Mouse (Mus musculus) common myeloid progenitor, adult 5-6 weeks (primary cell): ENCODE results near the gene Dyx1c1. TPM values are rescaled to one million over a fixed set of nuclear protein-coding genes. Genes with fewer than 3 reads are reported as not detected.

ENCODE experiments used
- ATAC-seq: replicated peaks from 2 replicates; pipeline ENCODE4 v1.8.0; 2016; ENCODE audit warnings: low read depth, mild to moderate bottlenecking, moderate TSS enrichment, inconsistent platforms; ENCODE audit not compliant: poor library complexity, severe bottlenecking
- total RNA-seq: library from RNA; stranded (forward); fragments of 200-1000, 187-1606 nt; gene quantifications from 2 replicates; pipeline ENCODE4 v1.2.3, GENCODE M21; 2017

The Dyx1c1 gene
- total RNA-seq, 1 experiment from 2014 or later, result 0.55 TPM

DNA sequence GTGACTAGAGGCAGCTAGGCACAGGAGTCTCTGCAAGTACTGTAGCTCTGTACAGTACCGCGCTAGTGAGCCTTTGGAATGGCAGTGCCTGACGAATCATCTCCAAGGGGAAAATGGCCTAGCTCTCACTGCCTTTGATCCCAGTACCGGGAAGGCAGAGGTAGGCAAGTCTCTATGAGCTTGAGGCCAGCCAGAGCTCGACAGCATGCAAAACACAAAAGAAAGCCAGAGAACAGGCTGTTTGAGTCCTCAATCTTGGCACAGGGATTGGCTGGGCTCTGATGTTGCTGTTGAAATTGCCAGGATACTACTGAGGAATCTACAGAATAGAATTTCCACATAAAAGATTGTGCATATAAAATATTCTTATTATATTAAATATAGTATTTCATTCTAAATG lies 13.8 kb downstream of the Dyx1c1 start:
- no peak for ATAC-seq

DNA sequence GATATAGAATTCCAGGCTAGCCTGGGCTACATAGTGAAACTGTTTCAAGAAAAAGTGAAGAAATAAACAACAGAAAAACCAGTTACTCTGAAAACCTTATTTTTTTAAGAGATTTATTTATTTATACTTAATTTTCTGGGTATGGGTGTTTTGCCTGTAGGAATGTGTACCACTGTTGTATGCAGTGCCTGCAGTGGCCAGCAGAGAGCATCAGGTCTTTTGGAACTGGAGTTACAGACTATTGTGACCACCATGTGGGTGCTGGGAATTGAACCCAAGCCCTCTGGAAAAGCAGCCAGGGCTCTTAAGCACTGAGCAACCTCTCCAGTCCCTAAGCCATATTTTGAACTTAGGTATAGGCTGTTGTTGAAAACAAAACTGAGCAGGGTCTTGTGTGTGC lies 14.4 kb downstream of the Dyx1c1 start:
- ATAC-seq, result no peak

- ATAC-seq, result peak; percentile 60; the same call in 1 of the 2 replicates
Measured at GRCm38 (mm10) chr9:72974734-72975133, 16.1 kb downstream of the Dyx1c1 start.

GRCm38 (mm10) chr9:72975242-72975641 lies 16.7 kb downstream of the Dyx1c1 start:
- no peak for ATAC-seq

- ATAC-seq, result no peak
Measured at GRCm38 (mm10) chr9:72983066-72983465, 24.5 kb downstream of the Dyx1c1 start.

GRCm38 (mm10) chr9:72985250-72986220 lies 26.9 kb downstream of the Dyx1c1 start, which contains the start of the genes Ccpg1os and Ccpg1:
Gene Ccpg1os (minus strand): TSS chr9:72985382.
Gene Ccpg1 (plus strand): TSS chr9:72985429.
- peak; percentile 99 for ATAC-seq

DNA sequence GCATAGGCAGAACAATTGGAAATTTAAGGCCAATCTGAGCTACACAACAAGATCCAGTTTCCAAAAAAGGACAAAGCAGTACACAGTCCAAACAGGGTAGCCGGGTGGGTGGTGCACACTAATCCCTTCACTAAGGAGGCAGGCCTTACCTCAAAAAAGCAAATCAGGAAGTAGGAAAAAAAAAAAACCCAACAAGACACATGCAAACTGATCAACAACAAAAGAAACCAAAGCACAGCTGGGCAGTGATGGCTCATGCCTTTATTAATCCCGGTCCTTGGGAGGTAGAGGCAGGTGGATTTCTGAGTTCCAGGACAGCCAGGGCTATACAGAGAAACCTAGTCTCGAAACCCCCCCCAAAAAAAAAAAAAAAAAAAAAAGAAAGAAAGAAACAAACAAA lies 29.1 kb downstream of the Dyx1c1 start:
- no peak for ATAC-seq

DNA sequence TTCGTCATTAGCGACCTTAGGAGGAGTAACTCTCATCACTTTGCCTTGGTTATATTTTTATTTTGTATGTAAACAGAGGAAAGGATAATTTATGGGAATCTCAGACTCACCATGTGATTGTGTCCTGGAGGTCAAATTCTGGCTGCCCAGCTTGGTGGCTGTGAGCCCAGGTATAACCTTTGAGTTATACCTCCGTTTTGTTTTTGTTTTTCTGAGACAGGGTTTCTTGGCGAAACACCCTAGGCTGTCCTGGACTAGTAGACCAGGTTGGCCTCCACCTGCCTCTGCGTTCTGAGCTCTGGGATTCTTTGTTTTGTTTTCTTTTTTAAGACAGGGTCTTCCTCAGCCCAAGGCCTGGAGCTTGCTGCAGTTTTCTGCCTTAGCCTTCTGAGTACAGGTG lies 30.1 kb downstream of the Dyx1c1 start:
- no peak for ATAC-seq

GRCm38 (mm10) chr9:72991420-72991819 lies 32.8 kb downstream of the Dyx1c1 start:
- ATAC-seq, result 0 out of 2 replicates have a peak, but pooled peaks have one; percentile 25

DNA sequence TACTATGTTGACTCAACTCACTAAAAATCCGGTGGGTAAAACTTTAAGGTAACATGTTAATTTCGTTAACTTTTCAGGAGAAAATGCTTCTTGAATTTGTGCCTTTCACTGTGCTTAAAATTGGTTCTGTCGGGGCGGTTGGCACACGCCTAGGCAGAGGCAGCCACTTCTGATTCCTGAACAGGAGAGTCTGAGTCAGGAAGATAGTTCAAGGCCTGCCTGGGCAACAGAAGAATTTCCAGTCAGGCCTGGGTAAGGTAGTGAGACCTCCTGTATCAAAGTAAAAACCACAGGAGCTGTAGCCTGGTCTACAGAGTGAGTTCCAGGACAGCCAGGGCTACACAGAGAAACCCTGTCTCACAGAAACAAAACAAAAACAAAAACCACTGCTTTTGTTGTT lies 34.0 kb downstream of the Dyx1c1 start:
- ATAC-seq, result no peak

- no peak for ATAC-seq
Measured at GRCm38 (mm10) chr9:72996167-72996566, 37.6 kb downstream of the Dyx1c1 start.

DNA sequence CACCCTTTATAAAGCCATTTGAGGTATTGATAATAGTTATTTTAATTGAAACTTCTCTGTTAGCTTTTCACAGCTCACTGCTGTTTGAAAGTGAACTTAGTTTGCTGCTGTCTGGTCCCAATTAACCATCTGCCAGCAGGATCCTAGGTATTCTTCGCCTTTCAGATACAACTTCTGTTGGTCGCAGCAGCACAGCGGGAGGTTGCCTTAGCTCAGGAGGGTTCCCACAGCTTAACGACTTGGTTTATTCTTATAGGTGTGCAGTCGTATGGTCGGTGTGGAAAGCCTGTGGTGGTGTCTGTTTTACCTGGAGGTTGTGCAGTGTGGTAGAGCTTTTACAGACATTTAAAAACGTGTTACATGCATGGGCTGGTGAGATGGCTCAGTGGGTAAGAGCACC lies 38.2 kb downstream of the Dyx1c1 start:
- no peak for ATAC-seq

DNA sequence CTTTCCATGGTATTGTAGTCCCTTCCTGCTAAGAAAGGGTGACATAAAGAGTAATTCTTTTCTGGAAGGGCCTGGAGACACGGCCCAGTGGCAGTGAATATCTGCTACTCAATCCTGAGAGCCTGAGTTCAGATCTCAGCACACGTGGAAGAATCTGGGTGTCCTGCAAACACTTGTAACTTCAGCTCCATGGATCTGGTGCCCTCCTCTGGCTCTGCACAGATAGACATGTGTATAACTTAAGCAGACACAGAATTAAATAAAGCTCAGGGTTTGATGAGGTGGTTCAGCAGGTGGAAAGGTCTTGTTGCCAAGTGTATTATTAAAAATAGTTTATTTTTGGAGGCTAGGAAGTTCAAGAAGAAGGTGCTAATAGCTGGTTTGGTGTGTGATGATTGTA lies 41.9 kb downstream of the Dyx1c1 start:
- ATAC-seq, result no peak

DNA sequence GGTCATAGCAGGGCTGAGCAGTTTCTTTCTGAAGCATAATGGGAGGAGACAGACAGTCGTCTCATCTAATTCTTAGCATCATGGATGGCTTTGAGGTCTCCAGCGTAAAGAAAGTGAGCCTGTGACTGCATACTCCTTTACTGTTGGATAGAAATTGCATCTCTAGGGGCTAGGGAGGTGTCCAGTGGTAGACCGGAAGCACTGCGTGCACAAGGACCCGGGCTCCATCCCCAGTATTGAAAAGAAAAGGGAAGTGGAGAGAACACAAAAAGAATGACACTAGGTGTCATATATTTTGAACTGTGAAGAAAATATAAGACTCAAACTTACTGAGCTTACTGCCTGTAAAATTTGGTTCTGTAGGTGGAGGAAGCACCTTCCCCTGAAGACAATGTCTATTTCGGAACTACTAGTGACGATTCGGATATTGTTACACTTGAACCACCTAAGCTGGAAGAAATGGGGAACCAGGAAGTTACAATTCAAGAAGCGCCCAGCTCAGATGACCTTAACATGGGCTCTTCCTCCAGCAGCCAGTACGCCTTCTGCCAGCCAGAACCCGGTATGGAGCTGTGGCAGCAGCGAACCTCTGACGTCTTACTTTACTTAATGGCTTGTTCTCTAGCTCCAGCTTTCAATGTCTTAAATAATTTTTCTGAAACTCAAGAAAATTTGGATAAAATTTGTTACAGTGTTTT lies 42.9 kb downstream of the Dyx1c1 start:
- ATAC-seq, result no peak

DNA sequence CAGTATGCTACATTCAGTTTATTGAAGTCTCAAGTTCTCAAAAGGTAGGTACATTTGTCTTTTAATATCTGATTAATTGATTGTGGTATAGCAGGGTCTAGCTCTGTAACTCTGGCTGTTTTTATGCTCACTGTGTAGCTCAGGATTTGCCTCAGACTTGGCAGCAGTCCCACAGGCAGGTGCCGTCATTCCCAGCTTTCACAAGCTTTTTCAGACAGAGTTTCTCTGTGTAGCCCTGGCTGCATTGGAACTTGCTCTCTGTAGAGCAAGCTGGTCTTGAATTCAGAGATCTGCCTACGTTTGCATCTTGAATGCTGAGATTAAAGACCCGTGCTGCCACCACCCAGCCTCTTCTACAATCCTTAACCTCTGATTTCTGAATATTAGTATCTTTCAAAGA lies 43.6 kb downstream of the Dyx1c1 start:
- ATAC-seq, result no peak

DNA sequence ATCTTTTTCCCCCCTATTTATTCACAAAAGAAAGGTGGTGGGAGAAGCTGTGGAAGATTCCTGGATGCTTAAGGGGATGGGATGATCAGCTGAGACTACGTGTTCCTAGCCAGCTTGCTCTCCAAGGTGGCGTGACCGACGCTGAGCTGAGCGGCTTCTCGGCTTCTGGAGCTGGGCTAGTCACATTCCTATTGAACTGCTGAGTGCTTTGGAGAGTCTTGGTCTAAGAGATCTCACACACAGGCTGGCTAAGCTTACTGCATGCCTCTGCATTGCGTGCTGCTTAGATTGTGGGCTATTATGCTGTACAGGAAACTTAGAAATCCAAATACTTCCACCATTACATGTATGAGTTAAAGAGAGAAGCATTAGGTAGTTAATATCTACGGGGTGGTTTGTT lies 45.5 kb downstream of the Dyx1c1 start:
- ATAC-seq, result no peak

DNA sequence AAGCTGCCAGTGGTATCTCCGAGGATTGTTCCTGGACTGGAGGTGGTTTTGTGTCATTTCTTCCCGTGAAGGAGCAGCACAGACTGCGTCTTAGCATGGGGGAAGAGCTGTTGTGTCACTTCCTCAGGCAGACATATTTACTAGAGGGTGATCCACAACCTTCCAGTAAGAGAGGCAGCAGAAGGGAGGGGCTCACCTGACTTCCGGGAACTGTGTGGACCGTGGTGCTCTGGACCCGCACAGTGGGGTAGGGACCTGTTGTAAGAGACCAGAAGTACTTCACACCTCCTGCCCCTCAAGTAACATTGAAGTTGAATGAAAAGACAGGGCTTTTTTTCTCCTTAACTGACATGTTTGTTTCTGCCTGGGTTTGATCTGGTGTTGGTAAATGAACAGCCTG lies 46.5 kb downstream of the Dyx1c1 start:
- ATAC-seq, result no peak

- no peak for ATAC-seq
Measured at GRCm38 (mm10) chr9:73006175-73006574, 47.6 kb downstream of the Dyx1c1 start.

GRCm38 (mm10) chr9:73008384-73008783 lies 49.8 kb downstream of the Dyx1c1 start:
- ATAC-seq, result peak; percentile 68

GRCm38 (mm10) chr9:73012629-73013028 lies 54.0 kb downstream of the Dyx1c1 start:
- ATAC-seq, result no peak

DNA sequence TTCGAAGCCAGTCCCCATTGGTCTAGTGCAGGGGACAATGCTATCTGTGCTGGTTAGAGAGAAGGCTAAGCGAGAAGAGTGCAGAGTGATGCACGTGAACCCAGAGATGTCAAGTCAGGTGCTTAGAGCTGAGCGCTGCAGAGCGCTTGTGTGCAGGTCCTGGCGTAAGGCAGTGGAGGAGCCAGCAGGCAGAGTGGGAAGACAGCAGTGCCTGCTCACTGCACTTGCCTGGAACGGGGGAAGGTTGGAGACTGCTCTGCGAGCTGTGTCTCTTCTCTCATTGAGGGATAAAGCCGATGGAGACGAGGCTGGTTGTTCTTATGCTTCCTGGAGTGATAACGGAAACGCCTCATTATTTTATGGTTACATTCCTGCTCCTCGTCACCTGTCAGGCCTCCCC lies 56.1 kb downstream of the Dyx1c1 start:
- ATAC-seq, result no peak
